Mouse (Mus musculus): ENCODE data around the gene Pitpnm2.
"Not testable (repeated sequence)": the region's sequence is repeated elsewhere in the genome, so short reads cannot be mapped to it uniquely, and the experiment has no call there.

Gene Pitpnm2

GRCm38 (mm10) chr5:124219431-124219830, 30.1 kb downstream of the Pitpnm2 start:
- DNase-seq: no peak

DNA sequence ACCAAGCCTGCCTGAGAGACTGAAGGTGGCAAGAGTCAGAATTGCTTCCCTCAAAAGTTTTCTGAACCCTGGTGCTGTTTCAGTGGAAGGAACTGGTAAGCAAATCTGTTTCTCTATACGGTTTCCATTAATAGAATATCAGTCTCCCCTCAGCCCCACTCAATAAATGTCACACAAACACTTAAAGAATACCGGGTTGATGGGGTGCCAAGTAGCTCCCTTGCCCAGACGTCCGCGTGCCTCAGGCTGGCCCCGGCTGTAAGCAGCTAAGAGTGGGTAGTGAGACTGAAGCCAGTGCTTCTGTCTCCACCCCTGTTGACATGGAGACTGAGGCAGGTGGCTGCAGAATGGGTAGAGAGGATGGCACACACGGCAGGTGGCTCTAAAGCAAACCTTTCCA, 30.6 kb downstream of the Pitpnm2 start:
- DNase-seq: no peak

DNA sequence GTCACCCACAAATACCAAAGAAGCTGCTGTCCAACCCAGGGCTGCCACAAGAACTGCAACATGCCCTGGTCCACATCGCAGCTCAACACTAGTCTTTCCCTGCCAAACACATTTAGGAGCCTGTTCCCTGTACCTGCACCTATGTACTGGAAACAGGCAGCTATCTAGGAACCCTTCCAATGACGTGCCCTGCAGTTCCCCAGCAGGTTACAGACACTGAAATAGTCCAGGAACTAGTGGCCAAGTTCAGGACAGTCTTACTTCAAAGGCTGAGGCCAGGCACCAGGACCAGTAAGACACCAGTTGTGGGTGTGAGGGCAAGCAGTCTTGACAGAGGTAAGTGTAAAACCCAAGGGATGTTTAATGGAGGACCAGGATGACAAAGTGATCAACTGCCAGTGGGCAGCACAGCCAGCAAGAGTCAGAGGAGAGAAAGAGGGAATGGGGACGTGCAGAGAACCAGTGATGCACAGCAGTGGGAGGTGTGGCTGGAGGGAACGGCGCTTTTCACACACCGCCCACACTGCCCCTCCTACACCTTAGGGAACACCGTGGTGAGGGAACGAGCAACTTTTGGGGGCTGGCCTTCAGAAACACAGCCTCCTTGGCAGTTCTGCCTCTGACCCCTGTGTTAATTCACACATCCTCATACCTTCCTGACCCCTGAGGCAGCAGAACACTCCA, 31.9 kb downstream of the Pitpnm2 start:
- no peak for DNase-seq

DNA sequence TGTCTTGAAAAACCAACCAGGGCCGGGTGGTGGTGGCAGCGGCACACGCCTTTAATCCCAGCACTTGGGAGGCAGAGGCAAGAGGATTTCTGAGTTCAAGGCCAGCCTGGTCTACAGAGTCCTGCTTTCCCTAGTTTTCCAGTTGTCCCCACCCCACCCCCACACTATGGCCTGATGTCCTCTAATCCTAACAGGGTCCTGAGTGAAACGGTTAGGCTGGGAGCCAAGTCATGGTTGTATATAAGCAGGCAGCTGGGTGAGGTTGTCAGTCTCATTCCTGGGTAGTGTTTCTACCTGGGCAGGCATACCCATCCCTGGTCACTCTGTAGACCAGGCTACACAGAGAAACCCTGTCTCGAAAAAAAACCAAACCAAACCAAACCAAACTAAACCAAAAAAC, 32.5 kb downstream of the Pitpnm2 start:
- not testable (repeated sequence) for DNase-seq

DNA sequence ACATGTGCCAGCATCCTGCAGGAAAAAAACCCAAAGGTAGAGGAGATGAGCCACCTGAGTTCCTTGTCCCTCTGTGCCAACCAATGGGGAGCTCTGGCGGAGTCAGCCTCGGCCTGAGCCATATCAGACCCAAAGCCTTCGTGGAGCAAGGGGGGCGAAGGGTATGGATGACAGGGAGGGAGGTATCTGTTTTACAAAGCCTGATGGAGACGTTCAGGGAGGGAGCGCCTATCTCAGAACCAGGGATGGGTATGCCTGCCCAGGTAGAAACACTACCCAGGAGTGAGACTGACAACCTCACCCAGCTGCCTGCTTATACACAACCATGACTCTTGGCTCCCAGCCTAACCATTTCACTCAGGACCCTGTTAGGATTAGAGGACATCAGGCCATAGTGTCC, 33.2 kb downstream of the Pitpnm2 start:
- DNase-seq: no peak

GRCm38 (mm10) chr5:124215647-124216046, 33.9 kb downstream of the Pitpnm2 start:
- peak; percentile 35 for DNase-seq

GRCm38 (mm10) chr5:124214516-124215145, 34.9 kb downstream of the Pitpnm2 start:
- DNase-seq: peak; percentile 82

- peak; percentile 81 for DNase-seq
Measured at GRCm38 (mm10) chr5:124213588-124214469, 35.7 kb downstream of the Pitpnm2 start.

DNA sequence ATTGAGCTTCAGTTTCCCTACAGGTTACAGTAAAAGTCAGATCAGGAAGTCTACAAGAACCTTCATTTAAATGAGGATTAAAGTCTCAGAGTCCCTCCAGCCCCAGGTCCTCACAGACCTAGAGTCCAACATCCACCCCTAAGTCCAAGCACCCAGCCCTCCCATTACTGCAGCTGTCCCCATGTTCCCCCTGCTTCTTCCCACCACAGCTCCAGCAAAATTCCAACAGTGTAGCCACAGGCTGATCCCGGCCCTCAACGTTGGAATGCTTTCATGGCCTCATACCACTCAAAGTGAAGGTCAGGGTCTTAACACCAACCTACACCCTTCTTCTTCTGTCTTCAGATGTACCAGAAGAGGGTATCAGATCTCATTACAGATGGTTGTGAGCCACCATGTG, 37.9 kb downstream of the Pitpnm2 start:
- no peak for DNase-seq

- DNase-seq: no peak
Measured at GRCm38 (mm10) chr5:124211234-124211633, 38.3 kb downstream of the Pitpnm2 start.

DNA sequence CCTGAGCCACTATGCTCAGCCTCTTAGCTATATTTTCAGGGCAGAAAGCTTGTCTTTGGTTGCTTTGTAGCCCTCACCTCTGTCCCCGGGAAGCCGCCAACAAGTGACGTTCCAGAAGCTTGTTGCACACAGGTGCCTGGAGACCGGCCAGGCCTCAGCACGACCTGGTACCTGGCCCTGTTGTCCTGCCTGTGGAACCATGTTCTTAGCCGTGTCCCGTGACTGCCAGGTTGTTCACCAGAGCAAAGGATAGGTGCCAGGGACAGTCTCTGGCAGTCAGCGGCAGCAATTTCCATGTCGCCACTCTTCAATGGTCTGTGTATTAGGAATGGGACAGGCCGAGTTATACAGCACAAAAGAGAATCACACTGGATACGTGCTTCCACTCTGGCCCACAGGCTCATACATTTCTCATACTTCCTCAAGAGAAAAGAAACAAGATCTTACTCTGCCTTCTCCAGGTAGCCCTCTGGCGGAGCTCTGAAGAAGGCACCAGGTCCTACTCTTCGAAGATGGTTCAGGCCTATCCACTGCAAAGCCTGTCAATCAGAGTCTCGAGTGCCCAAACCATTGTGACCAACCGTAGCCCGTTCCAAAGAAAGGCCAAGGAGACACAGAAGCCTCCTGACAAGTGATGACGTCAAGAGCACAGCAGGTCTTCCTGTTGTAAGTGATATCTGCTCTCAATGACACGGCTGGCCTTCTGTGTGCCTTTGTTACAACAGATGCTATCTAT, 39.1 kb downstream of the Pitpnm2 start:
- DNase-seq: no peak

DNA sequence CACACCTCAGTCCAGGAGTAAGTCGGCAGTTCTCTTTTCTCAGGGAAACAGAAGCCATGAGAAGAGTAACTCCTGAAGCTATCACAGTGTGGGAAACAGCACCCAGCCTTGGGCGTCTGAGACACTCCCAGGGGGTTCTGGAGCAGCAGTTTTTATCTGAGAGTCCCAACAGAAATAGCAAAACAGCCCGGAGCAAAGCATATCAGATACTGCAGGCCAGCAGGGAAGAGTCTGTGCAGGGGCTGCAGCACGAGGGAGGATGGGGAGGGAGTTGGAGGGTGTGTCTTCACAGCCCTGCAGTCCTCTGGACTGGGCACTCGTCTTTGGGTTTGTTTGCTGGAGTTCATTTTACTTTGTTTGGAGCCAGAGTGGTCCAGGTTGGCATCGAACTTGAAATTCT, 39.7 kb downstream of the Pitpnm2 start:
- no peak for DNase-seq

DNA sequence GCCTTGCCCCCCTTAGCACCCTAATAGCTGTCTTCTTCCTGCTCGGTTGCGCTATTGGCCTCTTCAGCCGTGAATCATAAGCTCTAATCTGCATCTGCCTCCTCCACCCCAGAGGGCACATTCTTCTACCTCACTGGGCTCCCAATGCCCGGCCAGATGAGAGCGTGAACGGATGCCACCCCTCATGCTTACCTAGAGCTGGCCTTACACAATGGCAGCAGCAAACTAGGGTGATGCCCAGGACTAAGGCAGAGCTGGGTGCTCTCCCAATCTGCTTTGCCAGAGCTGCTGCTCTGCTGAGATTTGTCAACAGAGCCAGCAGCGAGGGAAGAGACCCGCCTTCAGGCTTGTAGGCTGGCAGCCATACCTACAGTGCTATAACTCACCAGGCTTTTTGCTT, 41.5 kb downstream of the Pitpnm2 start:
- DNase-seq: no peak

- no peak for DNase-seq
Measured at GRCm38 (mm10) chr5:124206481-124207038, 43.0 kb downstream of the Pitpnm2 start.

DNA sequence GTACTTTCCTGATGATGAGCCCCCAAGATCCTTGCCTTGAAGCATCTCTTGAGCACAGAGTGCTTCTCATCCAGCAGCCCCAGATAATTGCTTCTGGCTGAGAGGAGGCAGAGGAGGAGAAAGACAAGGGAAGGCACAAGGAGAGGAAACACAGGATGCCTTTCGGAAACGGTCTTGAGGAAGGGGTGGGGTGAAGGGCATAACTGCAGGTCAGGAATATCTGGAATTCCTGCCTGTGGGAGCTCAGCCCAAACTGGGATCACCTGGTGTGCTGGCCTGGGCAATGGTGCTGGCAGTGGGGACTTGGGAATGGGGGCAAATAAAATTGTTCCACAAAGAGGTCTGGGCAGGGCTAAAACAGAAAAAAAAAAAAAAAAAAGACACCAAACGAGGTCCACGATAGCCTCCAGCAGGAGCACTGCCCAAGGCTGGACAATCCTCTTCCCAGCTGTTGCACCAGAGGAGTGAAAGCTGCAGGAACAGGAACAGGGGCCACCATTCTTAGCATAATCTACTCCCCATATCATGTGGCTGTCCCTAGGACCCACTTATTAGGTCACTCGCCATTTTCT, 43.7 kb downstream of the Pitpnm2 start:
- DNase-seq: no peak

GRCm38 (mm10) chr5:124205211-124205610, 44.3 kb downstream of the Pitpnm2 start:
- DNase-seq: no peak

DNA sequence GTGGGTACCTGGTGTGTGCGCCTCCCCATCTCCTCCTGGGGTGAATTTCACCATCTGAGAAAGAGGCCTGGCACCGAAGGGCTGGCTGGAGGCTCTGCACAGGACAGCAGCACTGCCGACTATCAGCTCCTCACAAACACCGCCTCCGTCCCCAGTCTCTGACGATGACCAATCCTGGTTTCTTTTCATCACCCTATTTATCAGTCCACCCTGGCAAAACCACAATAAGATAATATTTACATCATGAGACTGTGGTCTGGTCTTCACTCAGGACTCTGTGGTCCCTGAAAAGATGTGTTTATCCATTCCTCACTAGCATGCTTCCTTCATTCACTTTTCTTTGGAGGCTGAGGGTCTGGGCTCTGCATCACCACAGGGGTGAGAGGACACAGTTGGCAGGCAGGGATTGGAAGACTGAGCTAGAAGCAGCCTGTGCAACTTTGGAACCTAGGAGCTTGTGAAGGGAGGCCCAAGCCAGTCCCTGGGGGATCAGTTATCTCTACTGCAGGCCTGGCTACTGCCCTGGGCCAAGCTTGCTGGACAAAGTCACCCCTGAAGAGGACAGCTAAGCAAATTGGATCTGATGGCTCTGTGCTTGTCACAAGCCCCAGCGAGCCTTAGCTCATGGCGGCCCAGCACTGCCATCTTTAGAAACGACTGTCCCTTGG, 45.3 kb downstream of the Pitpnm2 start:
- no peak for DNase-seq

DNA sequence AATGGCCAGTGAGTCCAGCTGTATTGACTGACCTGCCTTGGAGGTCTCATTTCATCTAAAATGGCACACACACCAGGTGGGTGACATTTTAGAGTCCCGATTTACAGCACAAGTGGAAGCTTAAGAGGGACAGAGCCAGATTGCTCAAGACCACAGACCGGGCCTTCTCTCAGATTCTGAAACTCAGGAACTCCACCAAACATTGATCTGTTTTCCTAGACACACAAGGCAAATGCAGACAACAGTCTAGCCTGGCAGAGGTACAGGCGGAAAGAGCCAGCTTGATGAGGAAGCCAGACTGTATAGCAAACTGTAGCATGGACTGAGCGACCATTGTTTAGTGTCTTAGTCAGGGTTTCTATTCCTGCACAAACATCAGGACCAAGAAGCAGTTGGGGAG, 46.3 kb downstream of the Pitpnm2 start:
- no peak for DNase-seq

- DNase-seq: no peak
Measured at GRCm38 (mm10) chr5:124202071-124202470, 47.5 kb downstream of the Pitpnm2 start.

GRCm38 (mm10) chr5:124201564-124201963, 48.0 kb downstream of the Pitpnm2 start:
- no peak for DNase-seq

DNA sequence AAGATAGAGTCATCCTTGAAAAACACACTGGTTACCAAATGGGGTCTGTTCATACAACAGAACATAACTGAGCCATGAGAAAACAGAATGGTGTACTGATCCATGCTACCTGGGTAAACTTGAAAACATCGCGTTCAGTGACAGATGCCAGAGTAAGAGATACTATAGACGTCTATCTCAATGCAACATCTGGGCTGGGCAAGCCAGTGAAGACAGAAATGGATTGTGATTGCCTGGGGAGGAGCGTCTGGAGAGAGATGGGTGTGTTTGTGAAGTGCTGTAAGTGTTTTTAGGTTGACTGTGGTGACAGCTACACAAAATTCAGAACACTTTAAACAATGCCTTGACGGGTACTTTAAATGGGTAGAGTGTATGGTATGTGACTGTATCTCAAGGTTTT, 48.7 kb downstream of the Pitpnm2 start:
- no peak for DNase-seq

GRCm38 (mm10) chr5:124199168-124199567, 50.4 kb downstream of the Pitpnm2 start:
- no peak for DNase-seq

Data from thymus, postnatal 25 days (tissue).